Mouse (Mus musculus) thymus, adult 2 months (tissue): ENCODE results near the gene Irak3.

Source experiments
- CTCF ChIP-seq: fragments of 200-500 bp; IDR thresholded peaks from 2 replicates; pipeline ENCODE4 v1.5.1; 2012; ENCODE audit warnings: mild to moderate bottlenecking, control low read depth, low read length, moderate library complexity, borderline replicate concordance; ENCODE audit not compliant: control insufficient read depth, poor library complexity, insufficient read depth; ENCODE audit errors: extremely low read depth
- POLR2A ChIP-seq: fragments of 200-500 bp; IDR thresholded peaks from 2 replicates; pipeline ENCODE4 v1.6.1; 2012; ENCODE audit warnings: mild to moderate bottlenecking, low read length, control low read depth, moderate library complexity; ENCODE audit not compliant: control insufficient read depth, poor library complexity, insufficient read depth; ENCODE audit errors: extremely low read depth

GRCm38 (mm10) chr10:120202467-120203250, 729 bp upstream of the Irak3 start:
- TF ChIP-seq CTCF (no peak), POLR2A (no peak)
